Comparison of ENCODE assay signal across 8 mouse cellular contexts in the genomic region with DNA sequence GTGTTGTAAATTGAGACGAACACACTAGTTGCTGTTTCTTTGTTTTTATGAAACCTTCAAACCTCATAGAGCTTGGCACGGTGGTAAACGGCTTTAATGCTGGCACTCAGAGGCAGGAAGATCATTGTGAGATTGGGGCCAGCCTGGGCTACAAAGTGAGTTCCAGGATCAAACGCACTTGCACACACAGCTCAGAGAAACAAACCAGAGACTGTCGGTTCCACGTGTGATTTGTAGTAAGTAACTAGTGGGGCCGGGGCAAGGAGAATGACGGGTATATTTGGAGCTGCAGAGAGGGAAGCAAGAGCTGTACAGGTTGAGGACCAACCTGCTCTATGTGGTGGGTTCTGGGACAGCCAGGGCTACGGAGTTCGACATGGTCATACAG. TPM values are rescaled to one million over a fixed set of nuclear protein-coding genes. Genes with fewer than 3 reads are reported as not detected.
DNase-seq lines count a peak whose midpoint lies in the region; ATAC-seq and TF ChIP-seq lines count a peak whose summit lies in the region.

No protein-coding gene starts in this region.

- H3K4me2 ChIP-seq in liver, embryonic 14.5 days (ENCODE audit: low read depth) = peak overlapping the region; percentile 72

- no peaks in the 10 kb centered on the region for H3K9me3 ChIP-seq in forebrain, embryonic 10.5 days
- H3K9me3 ChIP-seq in liver, embryonic 14.5 days (ENCODE audit: control insufficient read depth, low read length) = no peaks in the 10 kb centered on the region

- H3K27me3 ChIP-seq in forebrain, embryonic 10.5 days (ENCODE audit: poor library complexity, severe bottlenecking) = no peaks in the 10 kb centered on the region
- H3K27me3 ChIP-seq in liver, embryonic 14.5 days (ENCODE audit: control insufficient read depth, insufficient read depth, low read length) = peaks cover 8% of the 10 kb centered on the region

- WGBS in forebrain, embryonic 10.5 days = 51% methylated on average over 10 of the region's 10 CpGs
- 30% methylated on average over 10 of the region's 10 CpGs for WGBS in liver, embryonic 14.5 days (ENCODE audit: insufficient replicate concordance)

- peaks cover 44% of the 10 kb centered on the region for H3K4me1 ChIP-seq in forebrain, embryonic 10.5 days
- peaks cover 0 to 16% of the 10 kb centered on the region in 2 experiments; a peak in 2 of 4 replicates for H3K4me1 ChIP-seq in liver, embryonic 14.5 days (replicated peaks; ENCODE audit: control insufficient read depth in 2 of 2, insufficient read depth in 2 of 2, low read length in 1 of 2)

- TF ChIP-seq CTCF in liver, embryonic 14.5 days (IDR thresholded peaks at IDR 0.05; ENCODE audit: low read depth) = no peak

- DNase-seq in embryo, embryonic 11 days = peak; percentile 39
- no peak for DNase-seq in embryo, embryonic 10.5 days (ENCODE audit: low spot score)
- peak; percentile 11 for DNase-seq in B cell, adult 2 months
- DNase-seq in forebrain, embryonic 10.5 days (ENCODE audit: extremely low spot score, low spot score) = peak; percentile 24
- no peak for DNase-seq in liver, embryonic 14.5 days (ENCODE audit: low read depth in 3 of 3, low spot score in 3 of 3)
- DNase-seq in thymus, postnatal 0 days (ENCODE audit: low spot score) = peak; percentile 48
- no peak for DNase-seq in adrenal gland, adult 8-10 months
- DNase-seq in left cerebral cortex, postnatal 14 days (ENCODE audit: low spot score in 2 of 2) = no peak

- no peak for TF ChIP-seq EP300 in liver, embryonic 14.5 days (IDR thresholded peaks at IDR 0.05; ENCODE audit: low read depth)

- intact Hi-C loops in left cerebral cortex, postnatal 14 days (cut with DNase I) = no loop called here

- ATAC-seq in liver, embryonic 14.5 days (ENCODE audit: insufficient read depth) = no peak

- H3K27ac ChIP-seq in forebrain, embryonic 10.5 days = peak overlapping the region; percentile 98
- no peak overlapping the region for H3K27ac ChIP-seq in liver, embryonic 14.5 days

- peak overlapping the region; percentile 84 for H3K4me3 ChIP-seq in forebrain, embryonic 10.5 days
- peak overlapping the region; percentile 73 to 74 for H3K4me3 ChIP-seq in liver, embryonic 14.5 days (ENCODE audit: insufficient read depth in 1 of 2, low read depth in 2 of 2, low read length in 2 of 2)

- peaks cover 5% of the 10 kb centered on the region; the same call in 1 of the 2 replicates for H3K36me3 ChIP-seq in forebrain, embryonic 10.5 days (replicated peaks)
- H3K36me3 ChIP-seq in liver, embryonic 14.5 days (replicated peaks; ENCODE audit: control insufficient read depth, insufficient read depth, low read depth) = no peaks in the 10 kb centered on the region

- peak overlapping the region; percentile 80 for H3K9ac ChIP-seq in liver, embryonic 14.5 days (replicated peaks)

RNA-seq across cellular contexts. Expression of gene Egln1, which starts 0.9 kb away (rescaled TPM):
- polyA plus RNA-seq in forebrain, embryonic 10.5 days (2016; fragmentation: Nextera tagmentation; extraction: Ambion mirVana) = 12.8 and 13.3 TPM in 2 replicates
- 4.2 and 5.5 TPM in 2 replicates for polyA plus RNA-seq in liver, embryonic 14.5 days (2012; rRNA removed)
- polyA plus RNA-seq in liver, embryonic 14.5 days (2014; fragmentation: Nextera tagmentation; extraction: Ambion mirVana) = 3.3 and 3.9 TPM in 2 replicates
- polyA plus RNA-seq in thymus, postnatal 0 days (2015; fragmentation: Nextera tagmentation; extraction: Ambion mirVana) = 13.0 and 15.3 TPM in 2 replicates
- total RNA-seq in adrenal gland, adult 8-10 months (2022) = 10 to 100 TPM; 48.2 to 56.7 (median 50.9) TPM
- total RNA-seq in left cerebral cortex, postnatal 14 days (2021) = 10 to 100 TPM; 57.5 to 58.0 TPM

RNA-seq across cellular contexts. Expression of gene Sprtn, which starts 52.4 kb away (rescaled TPM):
- 8.8 and 10.0 TPM in 2 replicates for polyA plus RNA-seq in forebrain, embryonic 10.5 days (2016; fragmentation: Nextera tagmentation; extraction: Ambion mirVana)
- polyA plus RNA-seq in liver, embryonic 14.5 days (2012; rRNA removed) = 4.8 and 7.0 TPM in 2 replicates
- polyA plus RNA-seq in liver, embryonic 14.5 days (2014; fragmentation: Nextera tagmentation; extraction: Ambion mirVana) = 4.9 and 5.0 TPM in 2 replicates
- polyA plus RNA-seq in thymus, postnatal 0 days (2015; fragmentation: Nextera tagmentation; extraction: Ambion mirVana) = 11.0 and 13.5 TPM in 2 replicates
- total RNA-seq in adrenal gland, adult 8-10 months (2022) = 10 to 100 TPM; 19.4 to 23.6 (median 21.5) TPM
- total RNA-seq in left cerebral cortex, postnatal 14 days (2021) = 10 to 100 TPM; 13.8 to 14.8 TPM

RNA-seq across cellular contexts. Expression of gene Exoc8, which starts 52.6 kb away (rescaled TPM):
- polyA plus RNA-seq in forebrain, embryonic 10.5 days (2016; fragmentation: Nextera tagmentation; extraction: Ambion mirVana) = 8.3 and 8.5 TPM in 2 replicates
- 2.6 and 3.7 TPM in 2 replicates for polyA plus RNA-seq in liver, embryonic 14.5 days (2012; rRNA removed)
- 2.4 and 2.6 TPM in 2 replicates for polyA plus RNA-seq in liver, embryonic 14.5 days (2014; fragmentation: Nextera tagmentation; extraction: Ambion mirVana)
- polyA plus RNA-seq in thymus, postnatal 0 days (2015; fragmentation: Nextera tagmentation; extraction: Ambion mirVana) = 7.0 and 9.2 TPM in 2 replicates
- 10 to 100 TPM; 22.1 to 28.1 (median 25.0) TPM for total RNA-seq in adrenal gland, adult 8-10 months (2022)
- 10 to 100 TPM; 35.9 to 36.5 TPM for total RNA-seq in left cerebral cortex, postnatal 14 days (2021)

Comparison
In these comparisons a context has a peak if more than half of its experiments do, and no peak if none do; other contexts are left out.
1. DNase-seq: peak in embryo, embryonic 11 days (single experiment), B cell, adult 2 months (2 of 2), forebrain, embryonic 10.5 days (single experiment) and thymus, postnatal 0 days (single experiment); none in embryo, embryonic 10.5 days (single experiment), liver, embryonic 14.5 days (0 of 3), adrenal gland, adult 8-10 months (single experiment) and left cerebral cortex, postnatal 14 days (0 of 2).